16 mouse cellular contexts compared by ENCODE assay signal in the genomic region with DNA sequence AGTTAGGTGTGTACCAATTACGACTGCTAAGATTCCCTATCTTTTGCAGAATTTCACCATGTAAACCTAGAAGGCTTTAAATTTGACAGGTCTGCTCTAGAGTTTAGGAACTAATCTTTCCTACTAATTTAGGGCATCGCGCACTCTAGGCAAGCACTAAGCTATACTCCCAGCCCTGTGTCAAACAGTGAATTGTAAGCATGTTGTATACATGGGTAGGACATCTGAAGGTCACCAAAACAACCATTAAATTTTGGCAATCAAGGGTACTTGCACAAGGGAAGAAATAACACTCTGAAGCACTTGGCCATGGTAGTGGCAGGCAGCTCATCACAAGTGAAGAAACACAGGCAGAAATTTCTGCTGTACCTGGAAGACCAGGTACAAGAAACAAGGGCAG. TPM values are rescaled to one million over a fixed set of nuclear protein-coding genes. Genes with fewer than 3 reads are reported as not detected.
DNase-seq lines count a peak whose midpoint lies in the region; ATAC-seq and TF ChIP-seq lines count a peak whose summit lies in the region.
"Had no signal": no experiment of that assay in that cellular context is flagged by ENCODE, and none has a peak within 500 bp of the region (broad histone marks: within the 10 kb centered on the region; RNA-seq: fewer than 3 reads in every experiment).

No protein-coding gene starts in this region.

- peaks cover 10% of the 10 kb centered on the region for H3K4me1 ChIP-seq in intestine, embryonic 15.5 days (replicated peaks)
- H3K4me1 ChIP-seq in intestine, postnatal 0 days (replicated peaks; ENCODE audit: control insufficient read depth, insufficient read depth, low read length): no peaks in the 10 kb centered on the region
- peaks cover 17% of the 10 kb centered on the region for H3K4me1 ChIP-seq in limb, embryonic 13.5 days

- no peak for ATAC-seq in intestine, embryonic 15.5 days
- no peak for ATAC-seq in intestine, postnatal 0 days
- ATAC-seq in limb, embryonic 13.5 days (ENCODE audit: low FRiP score, low read depth): no peak
- ATAC-seq: forebrain, embryonic 14.5 days; hindbrain, embryonic 16.5 days had no signal

- H3K4me3 ChIP-seq in intestine, embryonic 15.5 days (replicated peaks): 0 out of 2 replicates have a peak overlapping the region, but pooled peaks have one; percentile 70
- no peak overlapping the region for H3K4me3 ChIP-seq in intestine, postnatal 0 days (ENCODE audit: low read depth, low read length)
- no peak overlapping the region; the same call in 1 of the 2 replicates for H3K4me3 ChIP-seq in limb, embryonic 13.5 days
- H3K4me3 ChIP-seq: gastrocnemius, adult 2 months had no signal

- H3K4me2 ChIP-seq in intestine, embryonic 15.5 days (replicated peaks): peak overlapping the region; percentile 62; the same call in 1 of the 2 replicates
- H3K4me2 ChIP-seq in intestine, postnatal 0 days (replicated peaks; ENCODE audit: low read depth): no peak overlapping the region
- H3K4me2 ChIP-seq in limb, embryonic 13.5 days (replicated peaks): peak overlapping the region; percentile 85; the same call in 1 of the 2 replicates

- no peak for TF ChIP-seq CTCF in intestine, postnatal 0 days (IDR thresholded peaks at IDR 0.05; ENCODE audit: low read depth)

- WGBS in intestine, embryonic 15.5 days: 72% methylated on average over 3 of the region's 3 CpGs
- 71% methylated on average over 3 of the region's 3 CpGs for WGBS in intestine, postnatal 0 days
- 65% methylated on average over 3 of the region's 3 CpGs for WGBS in limb, embryonic 13.5 days

- no peaks in the 10 kb centered on the region for H3K27me3 ChIP-seq in intestine, embryonic 15.5 days (replicated peaks)
- H3K27me3 ChIP-seq in intestine, postnatal 0 days (replicated peaks; ENCODE audit: control insufficient read depth, insufficient read depth, low read length): no peaks in the 10 kb centered on the region
- H3K27me3 ChIP-seq in limb, embryonic 13.5 days: no peaks in the 10 kb centered on the region
- H3K27me3 ChIP-seq: megakaryocyte, embryonic 14.5 days had no signal

- no peak overlapping the region for H3K9ac ChIP-seq in intestine, embryonic 15.5 days
- H3K9ac ChIP-seq in intestine, postnatal 0 days (ENCODE audit: low read depth, low read length): no peak overlapping the region
- H3K9ac ChIP-seq in limb, embryonic 13.5 days: no peak overlapping the region

- peak overlapping the region; percentile 23; the same call in 1 of the 2 replicates for H3K27ac ChIP-seq in intestine, embryonic 15.5 days
- H3K27ac ChIP-seq in intestine, postnatal 0 days (ENCODE audit: low read depth, low read length): no peak overlapping the region
- no peak overlapping the region for H3K27ac ChIP-seq in limb, embryonic 13.5 days
- H3K27ac ChIP-seq: gastrocnemius, adult 2 months had no signal

- peak; percentile 25 for DNase-seq in A20 (ENCODE audit: low read depth, low spot score)
- peak; percentile 66 for DNase-seq in ES-CJ7 (ENCODE audit: low read depth, low spot score)
- no peak for DNase-seq in Muller cell, postnatal 12 days (ENCODE audit: inconsistent ontology term)
- DNase-seq in thymus, postnatal 36 days: no peak
- DNase-seq: cerebellum, adult 8-10 months; gastrocnemius, adult 2 months; kidney, postnatal 10 days; layer of hippocampus, postnatal 36 days; lung, adult 18-20 months had no signal

- H3K9me3 ChIP-seq in intestine, embryonic 15.5 days: no peaks in the 10 kb centered on the region
- H3K9me3 ChIP-seq in intestine, postnatal 0 days (ENCODE audit: control insufficient read depth): no peaks in the 10 kb centered on the region
- no peaks in the 10 kb centered on the region for H3K9me3 ChIP-seq in limb, embryonic 13.5 days
- H3K9me3 ChIP-seq: heart, embryonic 10.5 days; megakaryocyte, embryonic 14.5 days had no signal

- peaks cover 3% of the 10 kb centered on the region for H3K36me3 ChIP-seq in intestine, embryonic 15.5 days
- 0 out of 2 replicates have a peak, but pooled peaks cover 4% of the 10 kb centered on the region for H3K36me3 ChIP-seq in intestine, postnatal 0 days (ENCODE audit: control insufficient read depth, insufficient read depth)
- peaks cover 16% of the 10 kb centered on the region for H3K36me3 ChIP-seq in limb, embryonic 13.5 days

RNA-seq across cellular contexts. Expression of gene Rcc1, which starts 2.6 kb away (rescaled TPM):
- polyA plus RNA-seq in intestine, embryonic 15.5 days (2015; fragmentation: Nextera tagmentation; extraction: Ambion mirVana): 90.5 and 90.9 TPM in 2 replicates
- polyA plus RNA-seq in intestine, postnatal 0 days (2015; fragmentation: Nextera tagmentation; extraction: Ambion mirVana): 47.4 and 48.7 TPM in 2 replicates
- 81.5 and 83.0 TPM in 2 replicates for polyA plus RNA-seq in limb, embryonic 13.5 days (2015; fragmentation: Nextera tagmentation; extraction: Ambion mirVana)

RNA-seq across cellular contexts. Expression of gene Trnau1ap, which starts 21.5 kb away (rescaled TPM):
- polyA plus RNA-seq in intestine, embryonic 15.5 days (2015; fragmentation: Nextera tagmentation; extraction: Ambion mirVana): 74.5 and 82.9 TPM in 2 replicates
- 80.1 and 84.1 TPM in 2 replicates for polyA plus RNA-seq in intestine, postnatal 0 days (2015; fragmentation: Nextera tagmentation; extraction: Ambion mirVana)
- polyA plus RNA-seq in limb, embryonic 13.5 days (2015; fragmentation: Nextera tagmentation; extraction: Ambion mirVana): 81.2 and 82.4 TPM in 2 replicates

RNA-seq across cellular contexts. Expression of gene Rab42, which starts 47.7 kb away (rescaled TPM):
- polyA plus RNA-seq in intestine, embryonic 15.5 days (2015; fragmentation: Nextera tagmentation; extraction: Ambion mirVana): 3.6 and 3.9 TPM in 2 replicates
- polyA plus RNA-seq in intestine, postnatal 0 days (2015; fragmentation: Nextera tagmentation; extraction: Ambion mirVana): 48.2 and 48.3 TPM in 2 replicates
- 1.7 and 1.9 TPM in 2 replicates for polyA plus RNA-seq in limb, embryonic 13.5 days (2015; fragmentation: Nextera tagmentation; extraction: Ambion mirVana)

Comparison
In these comparisons a context has a peak if more than half of its experiments do, and no peak if none do; other contexts are left out.
1. RNA of gene Rab42, which starts 47.7 kb away (polyA plus RNA-seq): 48.2 to 48.3 TPM in intestine, postnatal 0 days; 3.6 to 3.9 TPM in intestine, embryonic 15.5 days and 1.7 to 1.9 TPM in limb, embryonic 13.5 days; every median in the first group is over 10 times any median in the second.
2. DNase-seq: peak in A20 (single experiment) and ES-CJ7 (single experiment); none in Muller cell, postnatal 12 days (single experiment) and thymus, postnatal 36 days (0 of 2).